Mouse (Mus musculus) forebrain, embryonic 14.5 days (tissue): Measurements from ENCODE around the gene Onecut1. TPM values are rescaled to one million over a fixed set of nuclear protein-coding genes. Genes with fewer than 3 reads are reported as not detected.

Experiments used
- ATAC-seq: fragments of 200-750 bp; cut with Nextera tagmentation; 2 replicates; pipeline ENCODE4 v1.8.0; 2017; ENCODE audit warnings: mild to moderate bottlenecking, moderate library complexity
- DNase-seq: peaks from one replicate; pipeline ENCODE4 v3.0.0-alpha.2; 2015; ENCODE audit warnings: low spot score
- H3K27ac ChIP-seq: fragments of 300-500 bp; sonication (generic); 2 replicates; pipeline ENCODE4 v1.5.1; 2014; ENCODE audit warnings: low read depth, mild to moderate bottlenecking, control low read depth, low read length, moderate library complexity
- H3K27me3 ChIP-seq: fragments of 300-500 bp; sonication (generic); replicated peaks from 2 replicates; pipeline ENCODE4 v1.6.1; 2014; ENCODE audit warnings: low read length, control low read depth, mixed read lengths; ENCODE audit not compliant: control insufficient read depth, insufficient read depth
- H3K36me3 ChIP-seq: fragments of 300-500 bp; sonication (generic); 2 replicates; pipeline ENCODE4 v1.6.1; 2014; ENCODE audit warnings: low read length, control low read depth; ENCODE audit not compliant: control insufficient read depth, insufficient read depth
- H3K4me1 ChIP-seq: fragments of 300-500 bp; sonication (generic); 2 replicates; pipeline ENCODE4 v1.6.1; 2014; ENCODE audit warnings: antibody characterized with exemption, low read length, control low read depth; ENCODE audit not compliant: control insufficient read depth, insufficient read depth
- H3K4me2 ChIP-seq: fragments of 300-500 bp; sonication (generic); 2 replicates; pipeline ENCODE4 v1.6.1; 2014; ENCODE audit warnings: mild to moderate bottlenecking, control low read depth, low read length
- H3K4me3 ChIP-seq: fragments of 300-500 bp; sonication (generic); 2 replicates; pipeline ENCODE4 v1.5.1; 2014; ENCODE audit warnings: low read depth, low read length, control low read depth
- H3K9ac ChIP-seq: fragments of 300-500 bp; sonication (generic); 2 replicates; pipeline ENCODE4 v1.6.1; 2014; ENCODE audit warnings: mild to moderate bottlenecking, low read length, control low read depth, moderate library complexity
- H3K9me3 ChIP-seq: fragments of 300-500 bp; sonication (generic); replicated peaks from 2 replicates; pipeline ENCODE4 v1.6.1; 2016; ENCODE audit warnings: low read length, control low read depth, mixed read lengths; ENCODE audit not compliant: control insufficient read depth
- WGBS: fragments of 180-500 bp; shearing (Covaris S2); extraction: QIAGEN DNeasy Blood & Tissue Kit; methylation state at CpG from one replicate; pipeline ENCODE4 v1.1.7; 2014; 5-methylcytosine and 5-hydroxymethylcytosine counted together
- polyA plus RNA-seq: library from polyadenylated mRNA; unstranded; fragments of >200 nt; fragmentation: Nextera tagmentation; extraction: Ambion mirVana; gene quantifications from 2 replicates; pipeline ENCODE4 v1.2.1, GENCODE M21; 2014

Gene Onecut1
- polyA plus RNA-seq, 1 experiment from 2014 or later = 0.55 TPM

- H3K9me3 ChIP-seq = no peaks in the 10 kb centered on the region
- H3K27me3 ChIP-seq = no peaks in the 10 kb centered on the region
- H3K9ac ChIP-seq = no peak overlapping the region
- H3K4me2 ChIP-seq = no peak overlapping the region
- ATAC-seq (no peak), DNase-seq (no peak)
- WGBS = 88% methylated on average over 12 of the region's 12 CpGs
- H3K36me3 ChIP-seq = no peaks in the 10 kb centered on the region
- H3K4me1 ChIP-seq = no peaks in the 10 kb centered on the region
- H3K27ac ChIP-seq = no peak overlapping the region
- H3K4me3 ChIP-seq = no peak overlapping the region
Observed at GRCm38 (mm10) chr9:74938670-74939534, 77.2 kb downstream of the Onecut1 start.

Other genes with a start within 250 kb of the Onecut1 start
- gene Fam214a, start 91.0 kb downstream of the Onecut1 start, polyA plus RNA-seq = 29.0 and 30.6 TPM in 2 replicates
- 258 and 266 TPM in 2 replicates for gene Arpp19, start 175.7 kb downstream of the Onecut1 start, polyA plus RNA-seq
- 23.9 and 33.5 TPM in 2 replicates for gene Myo5a, start 209.1 kb downstream of the Onecut1 start, polyA plus RNA-seq